Mouse (Mus musculus): ENCODE measurements at regions not wholly inside any gene's neighbourhood (a gene's known extent, or its start where the extent isn't known, plus 50 kb on each side); places are given as distances from the start of the nearest gene placed in this dataset.

DNA sequence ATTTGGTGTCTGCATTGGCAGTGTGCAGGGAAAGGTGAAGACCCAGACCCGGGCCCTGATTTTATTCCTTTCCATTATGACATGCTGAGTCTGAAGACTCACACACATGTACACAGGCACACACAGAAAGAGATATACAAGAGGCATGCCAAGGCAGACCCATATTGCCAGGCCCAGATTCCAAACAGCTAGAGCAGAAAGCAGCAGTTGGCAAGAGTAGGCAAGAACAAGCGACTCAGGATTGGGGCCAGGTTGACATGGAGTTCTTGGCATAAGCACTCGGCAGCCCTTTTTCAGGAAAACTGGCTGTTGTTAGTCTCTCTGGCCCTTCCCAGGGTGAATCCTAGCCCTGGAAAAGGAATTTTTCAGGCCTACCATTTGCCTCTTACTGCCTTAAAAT lies 236.6 kb downstream of the Sp3 start:
- Histone ChIP-seq H3K4me2 (ENCODE audit: low read depth, low read length) (no peak overlapping the region), H3K9me3 (ENCODE audit: control insufficient read depth, low read length) (no peaks in the 10 kb centered on the region), H3K36me3 (ENCODE audit: control insufficient read depth, insufficient read depth, low read length) (no peaks in the 10 kb centered on the region), H3K4me1 (ENCODE audit: control insufficient read depth, insufficient read depth, low read length) (peaks cover 7% of the 10 kb centered on the region), H3K4me3 (ENCODE audit: low read length) (no peak overlapping the region), H3K9ac (ENCODE audit: low read depth, low read length) (no peak overlapping the region), H3K27ac (ENCODE audit: low read length) (no peak overlapping the region), H3K27me3 (replicated peaks; ENCODE audit: control insufficient read depth, insufficient read depth, low read length) (no peaks in the 10 kb centered on the region)
- WGBS: 85% methylated on average over 3 of the region's 3 CpGs
- ATAC-seq: no peak

DNA sequence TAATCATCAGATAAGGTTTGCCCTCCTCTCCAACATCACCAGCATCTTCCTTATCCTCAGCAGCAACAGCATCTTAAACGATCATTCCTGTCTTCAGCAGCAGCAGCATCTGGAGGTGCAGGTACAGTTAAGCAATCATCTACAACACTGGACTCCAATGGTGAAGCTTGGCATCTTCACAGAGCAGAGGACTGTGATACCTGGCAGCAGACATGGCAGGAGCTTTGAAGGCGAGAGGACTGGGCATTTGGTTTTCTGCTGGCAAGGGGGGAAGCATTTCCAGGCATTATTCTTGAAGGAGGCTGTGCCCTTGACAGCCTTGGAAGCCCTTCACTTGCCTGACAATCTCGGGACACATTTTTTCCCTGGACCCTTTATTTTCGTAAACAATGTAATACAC lies 235.3 kb downstream of the Sp3 start:
- no peaks in the 10 kb centered on the region for H3K36me3 ChIP-seq (ENCODE audit: control insufficient read depth, insufficient read depth, low read length)
- no peaks in the 10 kb centered on the region for H3K27me3 ChIP-seq (replicated peaks; ENCODE audit: control insufficient read depth, insufficient read depth, low read length)
- no peak overlapping the region for H3K4me2 ChIP-seq (ENCODE audit: low read depth, low read length)
- no peak overlapping the region for H3K9ac ChIP-seq (ENCODE audit: low read depth, low read length)
- H3K9me3 ChIP-seq (ENCODE audit: control insufficient read depth, low read length): peaks cover 5% of the 10 kb centered on the region; the same call in 1 of the 2 replicates
- no peak for ATAC-seq
- H3K4me1 ChIP-seq (ENCODE audit: control insufficient read depth, insufficient read depth, low read length): peaks cover 7% of the 10 kb centered on the region
- 62% methylated on average over 4 of the region's 4 CpGs for WGBS
- no peak overlapping the region for H3K4me3 ChIP-seq (ENCODE audit: low read length)
- no peak overlapping the region for H3K27ac ChIP-seq (ENCODE audit: low read length)

DNA sequence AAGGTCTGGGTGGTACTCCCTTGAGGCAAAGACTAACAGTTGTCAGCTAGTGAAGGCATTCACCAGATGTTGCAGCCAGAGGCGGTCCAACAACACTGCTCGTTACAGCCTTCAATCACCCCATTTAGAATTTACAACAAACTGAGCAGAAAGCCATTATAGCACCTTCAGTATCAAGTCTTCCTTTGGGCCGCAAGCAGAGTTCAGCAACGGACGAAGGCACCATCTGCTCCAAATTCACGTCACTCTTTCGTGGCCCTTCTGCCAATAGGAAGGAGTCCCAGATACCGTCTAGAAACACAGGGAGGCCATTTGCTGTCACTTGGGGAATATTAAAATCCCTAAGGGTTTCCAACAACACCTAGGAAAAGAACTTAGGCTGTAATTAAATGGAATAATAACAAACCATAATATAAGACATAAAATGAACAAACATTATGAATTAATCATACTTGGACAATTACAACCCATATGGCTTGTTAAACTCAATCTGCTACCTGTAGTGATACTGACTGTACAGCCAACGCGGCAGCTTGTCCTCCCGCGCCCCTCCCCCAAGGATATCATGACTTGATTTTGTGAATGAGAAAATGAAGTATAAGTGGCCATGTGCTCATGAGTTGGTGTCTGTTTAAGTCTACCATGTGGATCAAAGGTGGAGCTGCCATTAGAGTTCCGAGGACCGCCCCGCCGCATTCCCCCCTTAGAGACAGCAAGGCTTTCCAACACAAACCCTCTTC lies 233.6 kb downstream of the Sp3 start:
- no peaks in the 10 kb centered on the region for H3K36me3 ChIP-seq (ENCODE audit: control insufficient read depth, insufficient read depth, low read length)
- H3K27ac ChIP-seq (ENCODE audit: low read length): no peak overlapping the region
- no peak for ATAC-seq
- H3K9ac ChIP-seq (ENCODE audit: low read depth, low read length): no peak overlapping the region
- peaks cover 10% of the 10 kb centered on the region; the same call in 1 of the 2 replicates for H3K9me3 ChIP-seq (ENCODE audit: control insufficient read depth, low read length)
- no peaks in the 10 kb centered on the region for H3K27me3 ChIP-seq (replicated peaks; ENCODE audit: control insufficient read depth, insufficient read depth, low read length)
- H3K4me1 ChIP-seq (ENCODE audit: control insufficient read depth, insufficient read depth, low read length): no peaks in the 10 kb centered on the region
- 85% methylated on average over 16 of the region's 16 CpGs for WGBS
- H3K4me3 ChIP-seq (ENCODE audit: low read length): no peak overlapping the region
- no peak overlapping the region for H3K4me2 ChIP-seq (ENCODE audit: low read depth, low read length)

DNA sequence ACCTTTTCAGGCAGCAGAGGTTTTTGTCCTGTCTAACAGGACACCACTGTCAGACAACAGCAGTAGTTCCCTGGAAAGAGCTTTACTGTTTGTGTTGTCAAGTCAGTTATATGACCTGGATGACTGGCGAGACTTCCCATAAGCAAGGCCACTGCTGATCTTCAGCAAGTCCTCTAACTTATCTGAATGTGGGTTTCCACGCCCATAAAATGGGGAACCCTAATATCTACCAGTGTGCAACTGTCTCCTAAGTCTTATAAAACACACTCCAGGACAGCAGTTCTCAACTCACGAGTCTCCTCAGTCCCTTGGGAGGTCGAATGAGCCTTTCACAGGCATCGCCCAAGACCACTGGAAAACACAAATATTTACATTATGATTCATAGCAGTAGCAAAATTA lies 232.9 kb downstream of the Sp3 start:
- H3K9ac ChIP-seq (ENCODE audit: low read depth, low read length): no peak overlapping the region
- WGBS: 73% methylated on average over 5 of the region's 5 CpGs
- no peak overlapping the region for H3K27ac ChIP-seq (ENCODE audit: low read length)
- no peaks in the 10 kb centered on the region for H3K4me1 ChIP-seq (ENCODE audit: control insufficient read depth, insufficient read depth, low read length)
- no peak overlapping the region for H3K4me2 ChIP-seq (ENCODE audit: low read depth, low read length)
- H3K27me3 ChIP-seq (replicated peaks; ENCODE audit: control insufficient read depth, insufficient read depth, low read length): no peaks in the 10 kb centered on the region
- no peak overlapping the region for H3K4me3 ChIP-seq (ENCODE audit: low read length)
- peaks cover 10% of the 10 kb centered on the region; the same call in 1 of the 2 replicates for H3K9me3 ChIP-seq (ENCODE audit: control insufficient read depth, low read length)
- no peak for ATAC-seq
- H3K36me3 ChIP-seq (ENCODE audit: control insufficient read depth, insufficient read depth, low read length): no peaks in the 10 kb centered on the region

DNA sequence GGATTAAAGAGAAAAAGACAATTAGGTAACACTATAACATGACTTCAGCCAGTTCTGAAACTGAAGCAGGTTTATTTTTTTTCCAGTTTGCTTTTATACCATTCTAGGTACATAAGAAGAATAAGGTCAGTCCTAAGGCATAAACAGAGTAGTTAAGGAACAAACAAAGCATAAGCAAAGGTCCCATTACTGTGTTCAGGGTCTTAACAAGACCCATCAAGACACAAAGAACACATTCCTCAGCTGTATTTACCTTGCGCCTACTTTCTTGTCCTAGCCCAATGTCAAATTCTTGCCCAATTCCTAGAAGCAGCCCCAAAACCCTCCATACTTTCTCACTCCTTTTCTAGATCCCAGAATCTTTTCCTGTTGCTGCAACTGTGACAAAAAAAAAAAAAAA lies 230.8 kb downstream of the Sp3 start:
- ATAC-seq: no peak
- Histone ChIP-seq H3K36me3 (ENCODE audit: control insufficient read depth, insufficient read depth, low read length) (no peaks in the 10 kb centered on the region), H3K4me3 (ENCODE audit: low read length) (no peak overlapping the region), H3K27ac (ENCODE audit: low read length) (no peak overlapping the region), H3K4me1 (ENCODE audit: control insufficient read depth, insufficient read depth, low read length) (peaks cover 8% of the 10 kb centered on the region; the same call in 1 of the 2 replicates), H3K27me3 (replicated peaks; ENCODE audit: control insufficient read depth, insufficient read depth, low read length) (no peaks in the 10 kb centered on the region), H3K9me3 (ENCODE audit: control insufficient read depth, low read length) (peaks cover 10% of the 10 kb centered on the region; the same call in 1 of the 2 replicates), H3K9ac (ENCODE audit: low read depth, low read length) (no peak overlapping the region), H3K4me2 (ENCODE audit: low read depth, low read length) (no peak overlapping the region)
- 98% methylated on average over 1 of the region's 1 CpGs for WGBS

DNA sequence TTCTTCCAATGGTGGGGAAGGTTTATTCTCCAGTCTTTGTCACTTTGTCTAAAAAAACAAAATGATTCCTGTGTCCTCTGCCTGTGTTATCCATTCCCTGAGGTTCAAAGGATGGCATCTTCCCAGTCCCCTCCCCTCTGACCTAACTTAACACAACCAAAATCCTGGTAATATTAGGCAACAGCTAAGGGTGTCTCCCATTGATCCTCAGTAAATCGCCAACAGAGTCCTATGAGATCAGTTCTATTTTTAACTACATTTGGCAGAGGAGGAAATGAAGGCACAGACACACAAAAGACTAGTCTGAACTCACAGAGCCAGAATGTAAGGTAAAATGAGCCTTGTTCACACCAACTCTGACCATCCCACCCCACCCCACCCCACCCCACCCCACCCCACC lies 228.8 kb downstream of the Sp3 start:
- peaks cover 11% of the 10 kb centered on the region; the same call in 1 of the 2 replicates for H3K4me1 ChIP-seq (ENCODE audit: control insufficient read depth, insufficient read depth, low read length)
- H3K27me3 ChIP-seq (replicated peaks; ENCODE audit: control insufficient read depth, insufficient read depth, low read length): no peaks in the 10 kb centered on the region
- no peak overlapping the region for H3K9ac ChIP-seq (ENCODE audit: low read depth, low read length)
- WGBS: 41% methylated on average over 1 of the region's 1 CpGs
- H3K36me3 ChIP-seq (ENCODE audit: control insufficient read depth, insufficient read depth, low read length): no peaks in the 10 kb centered on the region
- no peak overlapping the region for H3K4me3 ChIP-seq (ENCODE audit: low read length)
- H3K27ac ChIP-seq (ENCODE audit: low read length): no peak overlapping the region
- no peak for ATAC-seq
- no peak overlapping the region for H3K4me2 ChIP-seq (ENCODE audit: low read depth, low read length)
- peaks cover 10% of the 10 kb centered on the region; the same call in 1 of the 2 replicates for H3K9me3 ChIP-seq (ENCODE audit: control insufficient read depth, low read length)

DNA sequence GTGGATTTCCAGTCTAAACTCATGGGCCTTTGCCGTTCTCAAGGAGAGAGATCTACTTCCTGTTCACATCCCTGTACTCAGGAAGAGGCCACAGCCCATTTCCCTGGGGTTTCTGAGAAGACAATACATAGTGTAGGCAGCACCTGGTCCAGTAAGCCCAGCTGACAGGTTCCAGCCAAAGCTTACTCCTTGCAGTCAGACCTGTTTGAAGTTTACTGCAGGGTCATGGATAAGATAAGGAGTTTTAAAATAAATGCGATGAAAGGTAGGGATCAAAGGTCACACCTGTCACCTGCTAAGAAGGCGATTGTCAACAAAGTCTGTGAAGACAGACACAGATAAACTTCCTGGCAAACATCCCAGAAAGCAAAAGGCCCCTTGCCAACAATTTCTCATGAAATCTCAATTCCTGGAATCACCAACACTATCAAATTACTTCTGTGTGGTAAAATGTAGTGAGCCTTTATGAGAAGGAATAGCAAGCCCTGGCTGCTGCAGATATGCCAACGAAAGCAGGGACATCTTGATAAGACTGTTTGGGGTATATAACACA lies 227.5 kb downstream of the Sp3 start:
- 36% methylated on average over 4 of the region's 4 CpGs for WGBS
- H3K4me1 ChIP-seq (ENCODE audit: control insufficient read depth, insufficient read depth, low read length): peaks cover 11% of the 10 kb centered on the region; the same call in 1 of the 2 replicates
- H3K36me3 ChIP-seq (ENCODE audit: control insufficient read depth, insufficient read depth, low read length): no peaks in the 10 kb centered on the region
- no peaks in the 10 kb centered on the region for H3K27me3 ChIP-seq (replicated peaks; ENCODE audit: control insufficient read depth, insufficient read depth, low read length)
- H3K9me3 ChIP-seq (ENCODE audit: control insufficient read depth, low read length): peaks cover 10% of the 10 kb centered on the region; the same call in 1 of the 2 replicates
- ATAC-seq: peak; percentile 94
- peak overlapping the region; percentile 65 for H3K27ac ChIP-seq (ENCODE audit: low read length)
- no peak overlapping the region for H3K9ac ChIP-seq (ENCODE audit: low read depth, low read length)
- H3K4me2 ChIP-seq (ENCODE audit: low read depth, low read length): no peak overlapping the region
- H3K4me3 ChIP-seq (ENCODE audit: low read length): no peak overlapping the region

DNA sequence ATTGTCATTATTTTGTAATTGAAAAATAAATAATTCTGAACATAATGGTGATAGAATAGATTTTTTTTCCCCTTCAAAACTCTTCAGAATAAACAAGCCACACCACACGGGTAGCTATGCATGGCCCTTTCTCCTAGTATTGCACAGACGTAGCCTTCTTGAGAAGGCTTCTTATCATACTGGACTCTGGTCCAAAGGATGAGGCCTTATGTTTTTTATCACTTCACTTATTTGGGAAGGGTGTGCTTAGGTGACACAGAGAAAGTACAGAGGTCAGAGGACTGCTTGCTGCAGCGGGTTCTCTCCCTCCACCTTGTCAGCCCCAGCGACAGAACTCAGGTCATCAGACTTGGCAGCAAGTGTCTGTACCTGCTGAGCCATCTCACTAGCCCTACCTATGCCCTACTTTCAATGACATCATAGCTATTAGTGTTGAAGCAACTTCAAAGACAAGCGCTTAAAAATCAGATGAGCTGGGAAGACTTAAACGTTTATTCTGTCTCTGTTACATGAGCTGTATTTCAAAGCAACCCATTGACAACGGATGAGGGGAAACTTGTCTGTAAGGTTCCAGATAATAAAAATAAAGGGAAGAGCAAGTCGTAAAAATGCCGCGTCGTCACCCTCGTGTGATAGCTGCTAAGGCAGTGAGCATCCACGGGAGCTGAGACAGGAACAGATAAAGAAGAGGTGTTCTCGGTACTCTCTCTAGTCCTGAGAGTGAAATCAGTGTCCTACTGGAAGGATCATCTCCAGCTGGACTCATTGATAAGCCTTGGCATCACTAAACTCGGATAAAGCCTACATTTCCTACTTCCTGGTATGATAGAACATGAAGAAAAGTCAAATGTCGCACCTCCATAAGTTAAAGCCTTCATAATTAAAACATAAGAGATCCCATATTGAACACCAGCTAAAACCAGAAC lies 226.2 kb downstream of the Sp3 start:
- Histone ChIP-seq H3K27ac (ENCODE audit: low read length) (peak overlapping the region; percentile 65; the same call in 1 of the 2 replicates), H3K36me3 (ENCODE audit: control insufficient read depth, insufficient read depth, low read length) (no peaks in the 10 kb centered on the region), H3K4me2 (ENCODE audit: low read depth, low read length) (no peak overlapping the region), H3K4me3 (ENCODE audit: low read length) (no peak overlapping the region), H3K4me1 (ENCODE audit: control insufficient read depth, insufficient read depth, low read length) (peaks cover 11% of the 10 kb centered on the region; the same call in 1 of the 2 replicates), H3K27me3 (replicated peaks; ENCODE audit: control insufficient read depth, insufficient read depth, low read length) (no peaks in the 10 kb centered on the region), H3K9me3 (ENCODE audit: control insufficient read depth, low read length) (peaks cover 10% of the 10 kb centered on the region; the same call in 1 of the 2 replicates), H3K9ac (ENCODE audit: low read depth, low read length) (no peak overlapping the region)
- ATAC-seq: peak; percentile 80
- WGBS: 63% methylated on average over 16 of the region's 16 CpGs

DNA sequence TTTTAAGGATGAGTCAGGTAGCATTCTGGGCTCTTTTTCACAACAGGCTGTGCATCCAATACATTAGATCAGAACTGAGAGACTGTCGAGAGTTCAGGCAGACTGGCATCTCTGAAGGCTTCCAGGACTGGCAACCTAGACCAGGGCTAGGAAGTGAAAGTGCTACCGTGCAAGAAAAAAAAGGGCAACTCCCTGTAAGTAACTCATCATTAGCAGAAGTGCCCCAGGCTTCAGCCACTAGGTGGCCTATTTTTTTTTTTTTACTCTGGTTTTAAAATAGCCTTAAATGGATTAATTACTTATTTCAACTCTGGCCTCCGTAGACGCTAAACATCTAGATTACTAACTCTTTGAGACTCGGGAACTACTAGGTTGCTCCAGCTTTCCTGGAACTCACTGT lies 216.8 kb downstream of the Sp3 start:
- Histone ChIP-seq H3K4me3 (ENCODE audit: low read length) (no peak overlapping the region), H3K4me1 (ENCODE audit: control insufficient read depth, insufficient read depth, low read length) (no peaks in the 10 kb centered on the region), H3K36me3 (ENCODE audit: control insufficient read depth, insufficient read depth, low read length) (no peaks in the 10 kb centered on the region), H3K9ac (ENCODE audit: low read depth, low read length) (no peak overlapping the region), H3K4me2 (ENCODE audit: low read depth, low read length) (no peak overlapping the region), H3K27ac (ENCODE audit: low read length) (no peak overlapping the region), H3K27me3 (replicated peaks; ENCODE audit: control insufficient read depth, insufficient read depth, low read length) (no peaks in the 10 kb centered on the region), H3K9me3 (ENCODE audit: control insufficient read depth, low read length) (no peaks in the 10 kb centered on the region)
- ATAC-seq: no peak
- 86% methylated on average over 5 of the region's 5 CpGs for WGBS
